Mouse (Mus musculus) heart, embryonic 14.5 days (tissue): ENCODE measurements around the gene Hagh. TPM values are rescaled to one million over a fixed set of nuclear protein-coding genes. Genes with fewer than 3 reads are reported as not detected.
A peak's percentile ranks its signal among the peaks of the same experiment; 100 is the strongest.

Experiments
- ATAC-seq: fragments of 200-750 bp; cut with Nextera tagmentation; 2 replicates; pipeline ENCODE4 v1.8.0; 2017; ENCODE audit warnings: low read depth, moderate TSS enrichment; ENCODE audit not compliant: insufficient number of reproducible peaks, insufficient read depth, low FRiP score
- H3K27ac ChIP-seq, 2 experiments: fragments of 200-500 bp in 1 of 2; fragments of 300-500 bp in 1 of 2; sonication (generic) in 1 of 2; replicated peaks in 1 of 2; 2 replicates each; pipeline ENCODE4 v1.5.1; 2012 to 2014; ENCODE audit warnings: low read depth in 2 of 2, low read length in 2 of 2, control low read depth in 1 of 2, mild to moderate bottlenecking in 1 of 2, mixed read lengths in 1 of 2; ENCODE audit not compliant: control insufficient read depth in 1 of 2, insufficient read depth in 1 of 2
- H3K27me3 ChIP-seq: fragments of 300-500 bp; sonication (generic); 2 replicates; pipeline ENCODE4 v1.6.1; 2014; ENCODE audit warnings: mild to moderate bottlenecking, low read length, control low read depth; ENCODE audit not compliant: control insufficient read depth, insufficient read depth
- H3K36me3 ChIP-seq: fragments of 300-500 bp; sonication (generic); 2 replicates; pipeline ENCODE4 v1.6.1; 2014; ENCODE audit warnings: mild to moderate bottlenecking, control low read depth, low read length, mixed read lengths; ENCODE audit not compliant: control insufficient read depth, insufficient read depth
- H3K4me1 ChIP-seq, 2 experiments: fragments of 200-500 bp in 1 of 2; fragments of 300-500 bp in 1 of 2; sonication (generic) in 1 of 2; 2 replicates each; pipeline ENCODE4 v1.6.1; 2012 to 2014; ENCODE audit warnings: low read length in 2 of 2, control low read depth in 1 of 2, mixed read lengths in 1 of 2; ENCODE audit not compliant: control insufficient read depth in 2 of 2, insufficient read depth in 2 of 2
- H3K4me2 ChIP-seq: fragments of 300-500 bp; sonication (generic); 2 replicates; pipeline ENCODE4 v1.6.1; 2014; ENCODE audit warnings: mild to moderate bottlenecking, low read length
- H3K4me3 ChIP-seq, 2 experiments: fragments of 200-500 bp in 1 of 2; fragments of 300-500 bp in 1 of 2; sonication (generic) in 1 of 2; 2 replicates each; pipeline ENCODE4 v1.5.1; 2012 to 2014; ENCODE audit warnings: low read length in 2 of 2, mild to moderate bottlenecking in 2 of 2, control low read depth in 1 of 2, low read depth in 1 of 2, moderate library complexity in 1 of 2; ENCODE audit not compliant: control insufficient read depth in 1 of 2, insufficient read depth in 1 of 2
- H3K9ac ChIP-seq: fragments of 300-500 bp; sonication (generic); 2 replicates; pipeline ENCODE4 v1.6.1; 2014; ENCODE audit warnings: mild to moderate bottlenecking, low read length
- H3K9me3 ChIP-seq: fragments of 300-500 bp; sonication (generic); 2 replicates; pipeline ENCODE4 v1.6.1; 2016; ENCODE audit warnings: low read length, control low read depth; ENCODE audit not compliant: control insufficient read depth
- WGBS: fragments of 180-500 bp; shearing (Covaris S2); extraction: QIAGEN DNeasy Blood & Tissue Kit; methylation state at CpG from one replicate; pipeline ENCODE4 v1.1.7; 2014; 5-methylcytosine and 5-hydroxymethylcytosine counted together
- polyA plus RNA-seq: library from polyadenylated mRNA; unstranded; fragments of >200 nt; fragmentation: Nextera tagmentation; extraction: Ambion mirVana; gene quantifications from 2 replicates; pipeline ENCODE4 v1.2.1, GENCODE M21; 2014

Hagh gene
- polyA plus RNA-seq, 1 experiment from 2014 or later = 68.4 TPM

GRCm38 (mm10) chr17:24894061-24894994, 54.4 kb downstream of the Hagh start:
- 9% methylated on average over 31 of the region's 31 CpGs for WGBS
- Histone ChIP-seq H3K4me2 (peak overlapping the region; percentile 72), H3K4me3 (peak overlapping the region; percentile 69 to 81), H3K27ac (peak overlapping the region; percentile 68 to 84), H3K4me1 (peaks cover 13 to 34% of the 10 kb centered on the region in 2 experiments), H3K27me3 (no peaks in the 10 kb centered on the region), H3K9me3 (no peaks in the 10 kb centered on the region), H3K36me3 (peaks cover 70% of the 10 kb centered on the region), H3K9ac (peak overlapping the region; percentile 91)
- no peak for ATAC-seq

GRCm38 (mm10) chr17:24894995-24895547, 55.1 kb downstream of the Hagh start, which contains the start of the genes Eme2 and Mrps34:
Gene Eme2 (minus strand): TSS chr17:24895087.
Gene Mrps34 (plus strand): TSS chr17:24895116.
- Histone ChIP-seq H3K27ac (peak within 1 kb of the TSS; percentile 75 to 84), H3K4me3 (peak within 1 kb of the TSS; percentile 69 to 81), H3K36me3 (peaks cover 70% of the 10 kb centered on the region), H3K9ac (peak within 1 kb of the TSS; percentile 91), H3K9me3 (no peaks in the 10 kb centered on the region), H3K27me3 (no peaks in the 10 kb centered on the region), H3K4me1 (peaks cover 13 to 36% of the 10 kb centered on the region in 2 experiments), H3K4me2 (peak within 1 kb of the TSS; percentile 72)
- WGBS = under 1% methylated on average over 62 of the region's 62 CpGs
- peak; percentile 34; the same call in 1 of the 2 replicates for ATAC-seq

GRCm38 (mm10) chr17:24895571-24896240, 55.8 kb downstream of the Hagh start:
- Histone ChIP-seq H3K9ac (peak overlapping the region; percentile 91), H3K4me3 (peak overlapping the region; percentile 69 to 81), H3K27ac (peak overlapping the region; percentile 75 to 84), H3K9me3 (no peaks in the 10 kb centered on the region), H3K4me1 (peaks cover 13 to 36% of the 10 kb centered on the region in 2 experiments), H3K4me2 (peak overlapping the region; percentile 72), H3K36me3 (peaks cover 70% of the 10 kb centered on the region), H3K27me3 (no peaks in the 10 kb centered on the region)
- 14% methylated on average over 23 of the region's 23 CpGs for WGBS
- no peak; the same call in 1 of the 2 replicates for ATAC-seq

GRCm38 (mm10) chr17:24896241-24896992, 56.5 kb downstream of the Hagh start, which contains the start of gene Nme3:
Gene Nme3 (plus strand): TSS chr17:24896500.
- H3K36me3 ChIP-seq = peaks cover 70% of the 10 kb centered on the region
- WGBS = 1% methylated on average over 50 of the region's 50 CpGs
- ATAC-seq = peak; percentile 45; the same call in 1 of the 2 replicates
- no peaks in the 10 kb centered on the region for H3K27me3 ChIP-seq
- H3K27ac ChIP-seq = peak within 1 kb of the TSS; percentile 75 to 84
- H3K4me2 ChIP-seq = peak within 1 kb of the TSS; percentile 72
- peak within 1 kb of the TSS; percentile 91 for H3K9ac ChIP-seq
- no peaks in the 10 kb centered on the region for H3K9me3 ChIP-seq
- peaks cover 13 to 36% of the 10 kb centered on the region in 2 experiments for H3K4me1 ChIP-seq
- H3K4me3 ChIP-seq = peak within 1 kb of the TSS; percentile 69 to 81

- H3K9me3 ChIP-seq = no peaks in the 10 kb centered on the region
- peaks cover 70% of the 10 kb centered on the region for H3K36me3 ChIP-seq
- peak overlapping the region; percentile 91 for H3K9ac ChIP-seq
- no peak for ATAC-seq
- 50% methylated on average over 11 of the region's 11 CpGs for WGBS
- peak overlapping the region; percentile 72 for H3K4me2 ChIP-seq
- peaks cover 13 to 36% of the 10 kb centered on the region in 2 experiments for H3K4me1 ChIP-seq
- peak overlapping the region; percentile 69 to 81 for H3K4me3 ChIP-seq
- 0 out of 4 replicates have a peak overlapping the region, but pooled peaks of 1 of the 2 experiments have one; percentile 84 for H3K27ac ChIP-seq
- no peaks in the 10 kb centered on the region for H3K27me3 ChIP-seq
Observed at GRCm38 (mm10) chr17:24896993-24897269, 57.0 kb downstream of the Hagh start.

GRCm38 (mm10) chr17:24897600-24897999, 57.7 kb downstream of the Hagh start:
- no peaks in the 10 kb centered on the region for H3K27me3 ChIP-seq
- H3K27ac ChIP-seq = no peak overlapping the region
- no peaks in the 10 kb centered on the region for H3K9me3 ChIP-seq
- 75% methylated on average over 4 of the region's 4 CpGs for WGBS
- no peak overlapping the region; a peak in 1 of 4 replicates for H3K4me3 ChIP-seq
- no peak overlapping the region; the same call in 1 of the 2 replicates for H3K9ac ChIP-seq
- H3K36me3 ChIP-seq = peaks cover 70% of the 10 kb centered on the region
- H3K4me1 ChIP-seq = peaks cover 13 to 36% of the 10 kb centered on the region in 2 experiments
- H3K4me2 ChIP-seq = peak overlapping the region; percentile 72; the same call in 1 of the 2 replicates
- no peak for ATAC-seq
